Mouse (Mus musculus): ENCODE measurements at regions not wholly inside any gene's neighbourhood (a gene's known extent, or its start where the extent isn't known, plus 50 kb on each side); places are given as distances from the start of the nearest gene placed in this dataset.

DNA sequence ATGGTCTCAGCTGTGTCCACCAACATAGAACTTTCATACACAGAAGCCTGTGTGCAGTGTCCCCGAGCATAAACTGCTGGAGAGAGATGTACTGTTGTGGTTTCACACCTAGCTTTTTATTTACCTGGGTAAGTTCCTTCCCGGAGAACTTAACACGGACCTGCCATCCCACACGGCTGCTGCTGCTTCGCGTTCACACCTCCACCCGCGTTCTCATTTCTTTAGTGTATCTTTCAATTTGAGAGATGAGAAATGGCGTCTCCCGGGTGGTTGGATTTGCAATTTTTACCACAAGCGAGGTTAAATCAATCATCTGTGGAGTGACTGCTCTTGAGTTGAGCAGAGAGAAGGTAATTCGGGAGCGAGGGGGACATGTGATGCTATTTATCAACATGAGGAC lies 223.0 kb downstream of the Suds3 start:
- TF ChIP-seq CTCF (IDR thresholded peaks at IDR 0.05; ENCODE audit: low read depth) (no peak), EP300 (optimal IDR thresholded peaks at IDR 0.05) (no peak)
